ENCODE assay signal across 18 mouse cellular contexts in genomic region chr15:99797898-99798297, GRCm38 (mm10). TPM values are rescaled to one million over a fixed set of nuclear protein-coding genes. Genes with fewer than 3 reads are reported as not detected.
DNase-seq lines count a peak whose midpoint lies in the region; ATAC-seq lines count a peak whose summit lies in the region.
"Had no signal": no experiment of that assay in that cellular context is flagged by ENCODE, and none has a peak within 500 bp of the region (broad histone marks: within the 10 kb centered on the region; RNA-seq: fewer than 3 reads in every experiment).

No protein-coding gene starts in this region.

- H3K36me3 ChIP-seq in hindbrain, embryonic 13.5 days: peaks cover 7% of the 10 kb centered on the region; the same call in 1 of the 2 replicates
- H3K36me3 ChIP-seq in hindbrain, embryonic 10.5 days: peaks cover 31% of the 10 kb centered on the region
- H3K36me3 ChIP-seq: midbrain, embryonic 12.5 days had no signal

- no peak overlapping the region for H3K4me2 ChIP-seq in hindbrain, embryonic 13.5 days
- H3K4me2 ChIP-seq: midbrain, embryonic 12.5 days had no signal

- no peak overlapping the region for H3K4me3 ChIP-seq in hindbrain, embryonic 13.5 days
- no peak overlapping the region for H3K4me3 ChIP-seq in hindbrain, embryonic 10.5 days
- H3K4me3 ChIP-seq: left cerebral cortex, adult 2 months; midbrain, embryonic 12.5 days; myocyte had no signal

- H3K9me3 ChIP-seq in hindbrain, embryonic 13.5 days: no peaks in the 10 kb centered on the region
- H3K9me3 ChIP-seq in hindbrain, embryonic 10.5 days: no peaks in the 10 kb centered on the region
- H3K9me3 ChIP-seq: midbrain, embryonic 12.5 days had no signal

- peaks cover 22% of the 10 kb centered on the region for H3K4me1 ChIP-seq in hindbrain, embryonic 13.5 days (replicated peaks)
- H3K4me1 ChIP-seq in hindbrain, embryonic 10.5 days (replicated peaks): peaks cover 25% of the 10 kb centered on the region

- no peaks in the 10 kb centered on the region for H3K27me3 ChIP-seq in hindbrain, embryonic 13.5 days
- no peaks in the 10 kb centered on the region for H3K27me3 ChIP-seq in hindbrain, embryonic 10.5 days (ENCODE audit: insufficient read depth, poor library complexity, severe bottlenecking)
- H3K27me3 ChIP-seq: midbrain, embryonic 12.5 days had no signal

- WGBS in hindbrain, embryonic 13.5 days: 82% methylated on average over 5 of the region's 5 CpGs
- 88% methylated on average over 5 of the region's 5 CpGs for WGBS in hindbrain, embryonic 10.5 days

- ATAC-seq in hindbrain, embryonic 13.5 days (ENCODE audit: low FRiP score): no peak
- ATAC-seq: forebrain, embryonic 16.5 days had no signal

- DNase-seq in hindbrain, embryonic 10.5 days (ENCODE audit: low spot score): no peak
- peak; percentile 24 for DNase-seq in urinary bladder, postnatal 25 days (ENCODE audit: low spot score)
- no peak for DNase-seq in urinary bladder, postnatal 10 days (ENCODE audit: low spot score)
- peak; percentile 28 for DNase-seq in lung, postnatal 10 days
- DNase-seq in adrenal gland, adult 2 months: no peak
- no peak for DNase-seq in thymus, postnatal 25 days
- no peak for DNase-seq in cerebellum, adult 8-10 months
- DNase-seq: cerebellum, adult 11 months; cerebellum, postnatal 36 days; heart, postnatal 14 days; liver; right cerebral cortex, postnatal 14 days; thymus, adult 18-20 months had no signal

- H3K27ac ChIP-seq in hindbrain, embryonic 13.5 days: peak overlapping the region; percentile 64
- H3K27ac ChIP-seq in hindbrain, embryonic 10.5 days: no peak overlapping the region
- H3K27ac ChIP-seq: left cerebral cortex, adult 2 months; midbrain, embryonic 12.5 days had no signal

- no peak overlapping the region for H3K9ac ChIP-seq in hindbrain, embryonic 13.5 days
- H3K9ac ChIP-seq: midbrain, embryonic 12.5 days had no signal

RNA-seq across cellular contexts. Expression of gene Cers5, which starts 25.2 kb away (rescaled TPM):
- polyA plus RNA-seq in hindbrain, embryonic 13.5 days (2015; fragmentation: Nextera tagmentation; extraction: Ambion mirVana): 73.6 and 74.3 TPM in 2 replicates
- polyA plus RNA-seq in hindbrain, embryonic 10.5 days (2016; fragmentation: Nextera tagmentation; extraction: Ambion mirVana): 59.1 and 61.3 TPM in 2 replicates
- 10 to 100 TPM; 46.4 to 54.6 TPM for total RNA-seq in adrenal gland, adult 2 months (2021)
- polyA plus RNA-seq in adrenal gland, adult 2 months (2012; rRNA removed): 26.1 and 32.6 TPM in 2 replicates

Comparison
In these comparisons a context has a peak if more than half of its experiments do, and no peak if none do; other contexts are left out.
1. DNase-seq: peak in urinary bladder, postnatal 25 days (single experiment) and lung, postnatal 10 days (single experiment); none in hindbrain, embryonic 10.5 days (single experiment), urinary bladder, postnatal 10 days (single experiment), adrenal gland, adult 2 months (single experiment), thymus, postnatal 25 days (single experiment) and cerebellum, adult 8-10 months (single experiment).